Mouse (Mus musculus) midbrain, embryonic 12.5 days (tissue): ENCODE data around the gene Hist1h2an. TPM values are rescaled to one million over a fixed set of nuclear protein-coding genes. Genes with fewer than 3 reads are reported as not detected.
"Not testable (repeated sequence)": the region's sequence is repeated elsewhere in the genome, so short reads cannot be mapped to it uniquely, and the experiment has no call there.

ENCODE experiments used
- ATAC-seq: fragments of 200-750 bp; cut with Nextera tagmentation; 2 replicates; pipeline ENCODE4 v1.8.0; 2017; ENCODE audit warnings: low read depth, moderate TSS enrichment, moderate library complexity; ENCODE audit not compliant: low FRiP score
- H3K27ac ChIP-seq: fragments of 300-500 bp; sonication (generic); replicated peaks from 2 replicates; pipeline ENCODE4 v1.5.1; 2016; ENCODE audit warnings: mild to moderate bottlenecking
- H3K27me3 ChIP-seq: fragments of 300-500 bp; sonication (generic); 2 replicates; pipeline ENCODE4 v1.6.1; 2016; ENCODE audit warnings: mild to moderate bottlenecking
- H3K36me3 ChIP-seq: fragments of 300-500 bp; sonication (generic); 2 replicates; pipeline ENCODE4 v1.6.1; 2016
- H3K4me1 ChIP-seq: fragments of 300-500 bp; sonication (generic); 2 replicates; pipeline ENCODE4 v1.6.1; 2016
- H3K4me2 ChIP-seq: fragments of 300-500 bp; sonication (generic); replicated peaks from 2 replicates; pipeline ENCODE4 v1.6.1; 2016; ENCODE audit warnings: mild to moderate bottlenecking, moderate library complexity
- H3K4me3 ChIP-seq: fragments of 300-500 bp; sonication (generic); 2 replicates; pipeline ENCODE4 v1.5.1; 2016; ENCODE audit warnings: mild to moderate bottlenecking
- H3K9ac ChIP-seq: fragments of 300-500 bp; sonication (generic); replicated peaks from 2 replicates; pipeline ENCODE4 v1.6.1; 2016; ENCODE audit warnings: mild to moderate bottlenecking, moderate library complexity
- H3K9me3 ChIP-seq: fragments of 300-500 bp; sonication (generic); 2 replicates; pipeline ENCODE4 v1.6.1; 2016; ENCODE audit warnings: mild to moderate bottlenecking
- WGBS: fragments of 180-500 bp; shearing (Covaris S2); methylation state at CpG from one replicate; pipeline ENCODE4 v1.1.7; 2016; 5-methylcytosine and 5-hydroxymethylcytosine counted together
- microRNA-seq: library from miRNA; unstranded; fragments of <30 nt; microRNA quantifications from one replicate; pipeline ENCODE4, GENCODE M21; 2017
- polyA plus RNA-seq: library from polyadenylated mRNA; unstranded; fragments of >200 nt; fragmentation: Nextera tagmentation; extraction: Ambion mirVana; gene quantifications from 2 replicates; pipeline ENCODE4 v1.2.1, GENCODE M21; 2016

Hist1h2an gene
- polyA plus RNA-seq, 1 experiment from 2014 or later, result 12.2 TPM

- Histone ChIP-seq H3K27ac (peak within 1 kb of the TSS; percentile 95), H3K4me1 (peaks cover 28% of the 10 kb centered on the region), H3K4me3 (peak within 1 kb of the TSS; percentile 56), H3K9ac (peak within 1 kb of the TSS; percentile 71), H3K4me2 (peak within 1 kb of the TSS; percentile 86)
- not testable (repeated sequence) for H3K36me3 ChIP-seq, H3K27me3 ChIP-seq, H3K9me3 ChIP-seq
- peak; percentile 85 for ATAC-seq
- 0% methylated on average over 50 of the region's 56 CpGs for WGBS
Measured at GRCm38 (mm10) chr13:21750159-21751017, 36.6 kb downstream of the Hist1h2an start, which contains the start of gene Hist1h4k. TSS of gene Hist1h4k (minus strand) at chr13:21750505.

- Histone ChIP-seq H3K9me3 (no peaks in the 10 kb centered on the region), H3K27me3 (no peaks in the 10 kb centered on the region), H3K27ac (peak overlapping the region; percentile 94), H3K36me3 (no peaks in the 10 kb centered on the region), H3K4me1 (peaks cover 26% of the 10 kb centered on the region), H3K9ac (peak overlapping the region; percentile 71), H3K4me3 (peak overlapping the region; percentile 56), H3K4me2 (peak overlapping the region; percentile 86)
- ATAC-seq, result no peak
- WGBS, result 6% methylated on average over 5 of the region's 5 CpGs
Measured at GRCm38 (mm10) chr13:21749387-21750158, 37.4 kb downstream of the Hist1h2an start.

- no peak overlapping the region for H3K4me2 ChIP-seq
- no peaks in the 10 kb centered on the region for H3K9me3 ChIP-seq
- no peaks in the 10 kb centered on the region for H3K27me3 ChIP-seq
- H3K36me3 ChIP-seq, result no peaks in the 10 kb centered on the region
- no peak overlapping the region for H3K27ac ChIP-seq
- no peak overlapping the region for H3K4me3 ChIP-seq
- H3K4me1 ChIP-seq, result peaks cover 16% of the 10 kb centered on the region
- no peak for ATAC-seq
- no peak overlapping the region for H3K9ac ChIP-seq
- 96% methylated on average over 1 of the region's 1 CpGs for WGBS
Measured at GRCm38 (mm10) chr13:21745006-21745405, 42.0 kb downstream of the Hist1h2an start.

Small RNA genes within 50 kb of the gene (microRNA-seq; reads per million reads assigned to microRNA genes)
- not detected for gene Gm19658
- not detected for gene Gm44346
- not detected for gene Gm44454
- not detected for gene Gm44466

Other genes with a start within 250 kb of the Hist1h2an start
- gene Olfr1366, start 244.4 kb downstream of the Hist1h2an start, polyA plus RNA-seq, result 0.21 and 0.22 TPM in 2 replicates
- gene Olfr1535, start 227.3 kb downstream of the Hist1h2an start, polyA plus RNA-seq, result not detected in 2 replicates
- not detected in 2 replicates for gene Olfr1364, start 205.5 kb downstream of the Hist1h2an start, polyA plus RNA-seq
- not detected in 2 replicates for gene Olfr1362, start 173.2 kb downstream of the Hist1h2an start, polyA plus RNA-seq
- not detected in 2 replicates for gene Olfr11, start 144.7 kb downstream of the Hist1h2an start, polyA plus RNA-seq
- gene Olfr1361, start 123.8 kb downstream of the Hist1h2an start, polyA plus RNA-seq, result not detected in 2 replicates
- not detected in 2 replicates for gene Olfr1360, start 109.8 kb downstream of the Hist1h2an start, polyA plus RNA-seq
- not detected in 2 replicates for gene Olfr1359, start 89.1 kb downstream of the Hist1h2an start, polyA plus RNA-seq
- gene Hist1h2bl, start 71.1 kb downstream of the Hist1h2an start, polyA plus RNA-seq, result 2.2 and 3.1 TPM in 2 replicates
- 21.4 and 30.7 TPM in 2 replicates for gene Hist1h2ai, start 70.8 kb downstream of the Hist1h2an start, polyA plus RNA-seq
- gene Hist1h3h, start 69.6 kb downstream of the Hist1h2an start, polyA plus RNA-seq, result 6.0 and 10.1 TPM in 2 replicates
- 5.8 TPM in 2 replicates for gene Hist1h2bm, start 65.2 kb downstream of the Hist1h2an start, polyA plus RNA-seq
- gene Hist1h4j, start 52.2 kb downstream of the Hist1h2an start, polyA plus RNA-seq, result 0.97 and 1.4 TPM in 2 replicates
- 2.9 and 3.5 TPM in 2 replicates for gene Hist1h4k, start 36.7 kb downstream of the Hist1h2an start, polyA plus RNA-seq
- 26.9 and 43.2 TPM in 2 replicates for gene Hist1h2ak, start 33.4 kb downstream of the Hist1h2an start, polyA plus RNA-seq
- 3.9 and 6.3 TPM in 2 replicates for gene Hist1h2bn, start 33.1 kb downstream of the Hist1h2an start, polyA plus RNA-seq
- 30.4 and 37.6 TPM in 2 replicates for gene Hist1h1b, start 6.6 kb downstream of the Hist1h2an start, polyA plus RNA-seq
- gene Hist1h3i, start 3.8 kb downstream of the Hist1h2an start, polyA plus RNA-seq, result 155 and 164 TPM in 2 replicates
- 1.9 and 2.4 TPM in 2 replicates for gene Hist1h2bp, start 243 bp upstream of the Hist1h2an start, polyA plus RNA-seq
- 18.5 and 23.3 TPM in 2 replicates for gene Hist1h2bq, start 23.0 kb upstream of the Hist1h2an start, polyA plus RNA-seq
- not detected in 2 replicates for gene Hist1h2ao, start 23.2 kb upstream of the Hist1h2an start, polyA plus RNA-seq
- not detected in 2 replicates for gene Hist1h4m, start 24.5 kb upstream of the Hist1h2an start, polyA plus RNA-seq
- gene Hist1h4n, start 45.0 kb upstream of the Hist1h2an start, polyA plus RNA-seq, result 11.5 and 17.5 TPM in 2 replicates
- gene Hist1h2ap, start 46.3 kb upstream of the Hist1h2an start, polyA plus RNA-seq, result 4,827 and 5,103 TPM in 2 replicates
- gene Hist1h2br, start 46.5 kb upstream of the Hist1h2an start, polyA plus RNA-seq, result 17.6 and 23.0 TPM in 2 replicates
- gene Zfp184, start 157.9 kb upstream of the Hist1h2an start, polyA plus RNA-seq, result 22.3 and 24.2 TPM in 2 replicates
- gene Pom121l2, start 194.0 kb upstream of the Hist1h2an start, polyA plus RNA-seq, result not detected in 2 replicates
- gene Prss16, start 222.5 kb upstream of the Hist1h2an start, polyA plus RNA-seq, result 0.30 TPM in 1 of 2 replicates, not detected in the other
- 10.1 and 11.3 TPM in 2 replicates for gene Hist1h2ah, start 248.3 kb upstream of the Hist1h2an start, polyA plus RNA-seq
- gene Hist1h2bk, start 248.7 kb upstream of the Hist1h2an start, polyA plus RNA-seq, result 7.2 and 8.1 TPM in 2 replicates